Comparison of ENCODE assay signal across 17 mouse cellular contexts in the genomic region with DNA sequence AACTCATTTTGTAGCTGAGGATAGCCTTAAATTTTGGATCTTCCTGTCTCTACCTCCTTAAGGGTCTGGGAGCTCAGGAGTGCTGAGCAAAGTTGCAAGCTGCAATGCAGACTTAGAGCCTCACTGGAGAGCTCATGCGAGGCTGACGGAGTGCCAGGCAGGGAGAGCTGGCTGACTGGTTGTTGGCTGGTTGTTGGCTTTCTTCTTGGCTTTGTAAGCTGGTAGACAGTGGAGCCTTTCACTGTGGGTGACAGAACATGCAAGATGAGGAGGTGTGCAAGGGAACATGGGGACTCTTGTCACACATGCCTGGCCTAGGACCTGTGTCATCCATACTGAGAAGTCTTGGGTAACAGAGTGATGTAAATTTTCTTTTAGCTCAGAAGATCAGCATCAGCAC.
DNase-seq lines count a peak whose midpoint lies in the region; ATAC-seq and TF ChIP-seq lines count a peak whose summit lies in the region.
"Had no signal": no experiment of that assay in that cellular context is flagged by ENCODE, and none has a peak within 500 bp of the region (broad histone marks: within the 10 kb centered on the region; RNA-seq: fewer than 3 reads in every experiment).

No protein-coding gene starts in this region.

- H3K9ac ChIP-seq in limb, embryonic 11.5 days (ENCODE audit: low read length) = no peak overlapping the region
- H3K9ac ChIP-seq: heart, embryonic 12.5 days; hindbrain, embryonic 14.5 days; intestine, embryonic 15.5 days had no signal

- H3K9me3 ChIP-seq in limb, embryonic 11.5 days (ENCODE audit: control insufficient read depth, low read length) = no peaks in the 10 kb centered on the region
- H3K9me3 ChIP-seq: embryonic facial prominence, embryonic 10.5 days; heart, embryonic 12.5 days; hindbrain, embryonic 10.5 days; intestine, embryonic 15.5 days had no signal

- H3K27me3 ChIP-seq in cerebellum, adult 2 months (ENCODE audit: control insufficient read depth, insufficient read depth, low read length) = no peaks in the 10 kb centered on the region
- H3K27me3 ChIP-seq in limb, embryonic 11.5 days (ENCODE audit: control insufficient read depth, insufficient read depth, low read length) = no peaks in the 10 kb centered on the region
- H3K27me3 ChIP-seq: heart, embryonic 12.5 days; intestine, embryonic 15.5 days had no signal

- no peak overlapping the region for H3K4me3 ChIP-seq in cerebellum, adult 2 months (replicated peaks; ENCODE audit: insufficient read depth, low read depth, low read length)
- H3K4me3 ChIP-seq in limb, embryonic 11.5 days (ENCODE audit: low read depth, low read length) = no peak overlapping the region
- H3K4me3 ChIP-seq: embryonic facial prominence, embryonic 10.5 days; heart, adult 2 months; heart, embryonic 12.5 days; hindbrain, embryonic 10.5 days; intestine, embryonic 15.5 days had no signal

- peaks cover 15% of the 10 kb centered on the region; the same call in 1 of the 2 replicates for H3K4me1 ChIP-seq in cerebellum, adult 2 months (ENCODE audit: control insufficient read depth, insufficient read depth, low read length)
- 0 out of 2 replicates have a peak, but pooled peaks cover 2% of the 10 kb centered on the region for H3K4me1 ChIP-seq in limb, embryonic 11.5 days (ENCODE audit: control insufficient read depth, insufficient read depth, low read length)

- H3K27ac ChIP-seq in cerebellum, adult 2 months (ENCODE audit: insufficient read depth, low read length) = no peak overlapping the region
- H3K27ac ChIP-seq in limb, embryonic 11.5 days (replicated peaks; ENCODE audit: low read depth, low read length) = 0 out of 2 replicates have a peak overlapping the region, but pooled peaks have one; percentile 42
- H3K27ac ChIP-seq: embryonic facial prominence, embryonic 10.5 days; heart, adult 2 months; hindbrain, embryonic 10.5 days; hindbrain, embryonic 14.5 days; intestine, embryonic 15.5 days had no signal

- ATAC-seq in frontal cortex, adult (ENCODE audit: low TSS enrichment) = peak; percentile 44
- no peak for ATAC-seq in limb, embryonic 11.5 days (ENCODE audit: insufficient number of reproducible peaks, low FRiP score, low TSS enrichment, low read depth)
- ATAC-seq: intestine, embryonic 15.5 days had no signal

- no peak for TF ChIP-seq POLR2A in cerebellum, adult 2 months (IDR thresholded peaks at IDR 0.05; ENCODE audit: borderline replicate concordance, insufficient read depth, low read length)

- H3K4me2 ChIP-seq in limb, embryonic 11.5 days (ENCODE audit: low read depth, severe bottlenecking) = no peak overlapping the region
- H3K4me2 ChIP-seq: heart, embryonic 12.5 days; hindbrain, embryonic 14.5 days; intestine, embryonic 15.5 days had no signal

- TF ChIP-seq CTCF in cerebellum, adult 2 months (IDR thresholded peaks at IDR 0.05; ENCODE audit: borderline replicate concordance, insufficient read depth, low read depth, low read length) = no peak

- H3K36me3 ChIP-seq in limb, embryonic 11.5 days (ENCODE audit: control insufficient read depth, insufficient read depth, low read length) = no peaks in the 10 kb centered on the region
- H3K36me3 ChIP-seq: embryonic facial prominence, embryonic 10.5 days; heart, embryonic 12.5 days; hindbrain, embryonic 10.5 days; intestine, embryonic 15.5 days had no signal

- DNase-seq in cerebellum, postnatal 10 days = peak; percentile 43 to 55
- DNase-seq in cerebellum, adult 2 months = no peak
- DNase-seq in frontal cortex, postnatal 14 days (ENCODE audit: low spot score in 2 of 2) = no peak
- peak; percentile 57 for DNase-seq in brain, adult 2 months (ENCODE audit: low read depth, low spot score)
- no peak for DNase-seq in limb, embryonic 11.5 days (ENCODE audit: low spot score)
- no peak for DNase-seq in spleen, adult 12 weeks (ENCODE audit: low spot score)
- DNase-seq: adrenal gland, postnatal 10 days; cerebellum, adult 8-10 months; cerebellum, postnatal 36 days; heart, adult 2 months; kidney, adult 18-20 months had no signal

- 41% methylated on average over 2 of the region's 2 CpGs for WGBS in cerebellum, adult 2 months
- WGBS in limb, embryonic 11.5 days = 75% methylated on average over 2 of the region's 2 CpGs

Comparison
In these comparisons a context has a peak if more than half of its experiments do, and no peak if none do; other contexts are left out.
1. DNase-seq: peak in cerebellum, postnatal 10 days (2 of 2) and brain, adult 2 months (single experiment); none in cerebellum, adult 2 months (0 of 2), frontal cortex, postnatal 14 days (0 of 2), limb, embryonic 11.5 days (single experiment) and spleen, adult 12 weeks (single experiment).